Mouse (Mus musculus): ENCODE data around the gene Cldn10. TPM values are rescaled to one million over a fixed set of nuclear protein-coding genes. Genes with fewer than 3 reads are reported as not detected.
"Not testable (repeated sequence)": the region's sequence is repeated elsewhere in the genome, so short reads cannot be mapped to it uniquely, and the experiment has no call there.

Cldn10 gene
- polyA plus RNA-seq (2015; fragmentation: Nextera tagmentation; extraction: Ambion mirVana), result 1.5 and 1.6 TPM in 2 replicates

GRCm38 (mm10) chr14:118787621-118788020 is at the start of gene Cldn10:
TSS of gene Cldn10 (plus strand) at chr14:118787908.
- Histone ChIP-seq H3K4me1 (no peaks in the 10 kb centered on the region), H3K36me3 (no peaks in the 10 kb centered on the region), H3K9ac (no peak within 1 kb of the TSS), H3K27ac (replicated peaks) (no peak within 1 kb of the TSS), H3K27me3 (replicated peaks) (0 out of 2 replicates have a peak, but pooled peaks cover 2% of the 10 kb centered on the region), H3K4me2 (no peak within 1 kb of the TSS), H3K9me3 (no peaks in the 10 kb centered on the region), H3K4me3 (no peak within 1 kb of the TSS)
- WGBS, result 72% methylated on average over 4 of the region's 4 CpGs
- no peak for ATAC-seq (ENCODE audit: extremely low read depth, insufficient number of reproducible peaks, low FRiP score, low TSS enrichment)

GRCm38 (mm10) chr14:118741780-118742179 is 45.9 kb upstream of the Cldn10 start:
- H3K27me3 ChIP-seq (replicated peaks), result no peaks in the 10 kb centered on the region
- ATAC-seq (ENCODE audit: extremely low read depth, insufficient number of reproducible peaks, low FRiP score, low TSS enrichment), result no peak; the same call in 1 of the 2 replicates
- peaks cover 6% of the 10 kb centered on the region; the same call in 1 of the 2 replicates for H3K9me3 ChIP-seq

GRCm38 (mm10) chr14:118742862-118743261 is 44.8 kb upstream of the Cldn10 start:
- H3K4me1 ChIP-seq, result no peaks in the 10 kb centered on the region
- ATAC-seq (ENCODE audit: extremely low read depth, insufficient number of reproducible peaks, low FRiP score, low TSS enrichment), result no peak
- H3K9ac ChIP-seq, result no peak overlapping the region
- H3K27me3 ChIP-seq (replicated peaks), result no peaks in the 10 kb centered on the region
- peaks cover 6% of the 10 kb centered on the region; the same call in 1 of the 2 replicates for H3K9me3 ChIP-seq
- H3K36me3 ChIP-seq, result no peaks in the 10 kb centered on the region
- no peak overlapping the region for H3K4me2 ChIP-seq
- 71% methylated on average over 5 of the region's 5 CpGs for WGBS
- H3K27ac ChIP-seq (replicated peaks), result no peak overlapping the region
- H3K4me3 ChIP-seq, result no peak overlapping the region

More at GRCm38 (mm10) chr14:118741780-118742179, 45.9 kb upstream of the Cldn10 start:
- H3K36me3 ChIP-seq, result no peaks in the 10 kb centered on the region
- no peak overlapping the region for H3K4me3 ChIP-seq
- no peak overlapping the region for H3K4me2 ChIP-seq
- no peak overlapping the region for H3K9ac ChIP-seq
- peaks cover 9% of the 10 kb centered on the region for H3K4me1 ChIP-seq
- no peak overlapping the region for H3K27ac ChIP-seq (replicated peaks)

GRCm38 (mm10) chr14:118749068-118749467 is 38.6 kb upstream of the Cldn10 start:
- no peak for ATAC-seq (ENCODE audit: extremely low read depth, insufficient number of reproducible peaks, low FRiP score, low TSS enrichment)
- Histone ChIP-seq H3K27ac (replicated peaks) (no peak overlapping the region), H3K9ac (no peak overlapping the region), H3K4me2 (no peak overlapping the region), H3K4me3 (no peak overlapping the region), H3K27me3 (replicated peaks) (no peaks in the 10 kb centered on the region), H3K4me1 (no peaks in the 10 kb centered on the region), H3K36me3 (no peaks in the 10 kb centered on the region), H3K9me3 (no peaks in the 10 kb centered on the region)
- WGBS, result 89% methylated on average over 2 of the region's 2 CpGs

- no peak for ATAC-seq (ENCODE audit: extremely low read depth, insufficient number of reproducible peaks, low FRiP score, low TSS enrichment)
- WGBS, result 55% methylated on average over 4 of the region's 4 CpGs
- H3K4me2 ChIP-seq, result no peak overlapping the region
- H3K4me3 ChIP-seq, result no peak overlapping the region
- H3K9me3 ChIP-seq, result no peaks in the 10 kb centered on the region
- no peak overlapping the region for H3K27ac ChIP-seq (replicated peaks)
- H3K27me3 ChIP-seq (replicated peaks), result no peaks in the 10 kb centered on the region
- no peaks in the 10 kb centered on the region for H3K36me3 ChIP-seq
- H3K9ac ChIP-seq, result no peak overlapping the region
- no peaks in the 10 kb centered on the region for H3K4me1 ChIP-seq
Observed at GRCm38 (mm10) chr14:118749715-118750114, 38.0 kb upstream of the Cldn10 start.

GRCm38 (mm10) chr14:118750505-118751192 is 37.1 kb upstream of the Cldn10 start:
- ATAC-seq (ENCODE audit: extremely low read depth, insufficient number of reproducible peaks, low FRiP score, low TSS enrichment), result peak; percentile 82
- no peak overlapping the region for H3K4me2 ChIP-seq
- 66% methylated on average over 6 of the region's 6 CpGs for WGBS
- H3K9ac ChIP-seq, result no peak overlapping the region
- H3K4me1 ChIP-seq, result no peaks in the 10 kb centered on the region
- no peaks in the 10 kb centered on the region for H3K36me3 ChIP-seq
- no peaks in the 10 kb centered on the region for H3K9me3 ChIP-seq
- no peak overlapping the region; the same call in 1 of the 2 replicates for H3K27ac ChIP-seq (replicated peaks)
- no peak overlapping the region for H3K4me3 ChIP-seq
- no peaks in the 10 kb centered on the region for H3K27me3 ChIP-seq (replicated peaks)

- no peak for ATAC-seq (ENCODE audit: extremely low read depth, insufficient number of reproducible peaks, low FRiP score, low TSS enrichment)
- H3K36me3 ChIP-seq, result no peaks in the 10 kb centered on the region
- 75% methylated on average over 8 of the region's 8 CpGs for WGBS
- no peaks in the 10 kb centered on the region for H3K27me3 ChIP-seq (replicated peaks)
- no peak overlapping the region for H3K27ac ChIP-seq (replicated peaks)
- H3K4me1 ChIP-seq, result no peaks in the 10 kb centered on the region
- no peak overlapping the region for H3K9ac ChIP-seq
- H3K4me2 ChIP-seq, result no peak overlapping the region
- H3K4me3 ChIP-seq, result no peak overlapping the region
- H3K9me3 ChIP-seq, result no peaks in the 10 kb centered on the region
Observed at GRCm38 (mm10) chr14:118751193-118751753, 36.4 kb upstream of the Cldn10 start.

- Histone ChIP-seq H3K27ac (replicated peaks) (no peak overlapping the region), H3K27me3 (replicated peaks) (no peaks in the 10 kb centered on the region), H3K4me1 (no peaks in the 10 kb centered on the region), H3K4me3 (no peak overlapping the region), H3K9ac (no peak overlapping the region), H3K36me3 (no peaks in the 10 kb centered on the region), H3K9me3 (no peaks in the 10 kb centered on the region), H3K4me2 (no peak overlapping the region)
- no peak for ATAC-seq (ENCODE audit: extremely low read depth, insufficient number of reproducible peaks, low FRiP score, low TSS enrichment)
- WGBS, result 87% methylated on average over 4 of the region's 4 CpGs
Observed at GRCm38 (mm10) chr14:118756015-118756414, 31.7 kb upstream of the Cldn10 start.

GRCm38 (mm10) chr14:118756566-118756965 is 31.1 kb upstream of the Cldn10 start:
- Histone ChIP-seq H3K9me3 (no peaks in the 10 kb centered on the region), H3K27me3 (replicated peaks) (no peaks in the 10 kb centered on the region), H3K36me3 (no peaks in the 10 kb centered on the region), H3K27ac (replicated peaks) (no peak overlapping the region), H3K9ac (no peak overlapping the region), H3K4me1 (no peaks in the 10 kb centered on the region), H3K4me3 (no peak overlapping the region), H3K4me2 (no peak overlapping the region)
- WGBS, result 84% methylated on average over 3 of the region's 3 CpGs
- no peak for ATAC-seq (ENCODE audit: extremely low read depth, insufficient number of reproducible peaks, low FRiP score, low TSS enrichment)

- not testable (repeated sequence) for H3K9me3 ChIP-seq; H3K9ac ChIP-seq; H3K27ac ChIP-seq (replicated peaks); H3K4me1 ChIP-seq; H3K36me3 ChIP-seq; H3K4me3 ChIP-seq; H3K4me2 ChIP-seq; ATAC-seq (ENCODE audit: extremely low read depth, insufficient number of reproducible peaks, low FRiP score, low TSS enrichment)
- peaks cover 11% of the 10 kb centered on the region for H3K27me3 ChIP-seq (replicated peaks)
- 90% methylated on average over 13 of the region's 13 CpGs for WGBS
Observed at GRCm38 (mm10) chr14:118763362-118763761, 24.3 kb upstream of the Cldn10 start.

- WGBS, result 72% methylated on average over 9 of the region's 9 CpGs
- H3K9ac ChIP-seq, result no peak overlapping the region
- no peaks in the 10 kb centered on the region for H3K9me3 ChIP-seq
- no peak for ATAC-seq (ENCODE audit: extremely low read depth, insufficient number of reproducible peaks, low FRiP score, low TSS enrichment)
- no peaks in the 10 kb centered on the region for H3K4me1 ChIP-seq
- H3K4me2 ChIP-seq, result no peak overlapping the region
- H3K36me3 ChIP-seq, result no peaks in the 10 kb centered on the region
- peaks cover 17% of the 10 kb centered on the region for H3K27me3 ChIP-seq (replicated peaks)
- H3K27ac ChIP-seq (replicated peaks), result no peak overlapping the region
- H3K4me3 ChIP-seq, result no peak overlapping the region
Observed at GRCm38 (mm10) chr14:118763917-118764495, 23.7 kb upstream of the Cldn10 start.
